Mouse (Mus musculus) cerebellum, adult 8-10 months (tissue): ENCODE data around the gene Fbxo44.
"Not testable (repeated sequence)": the region's sequence is repeated elsewhere in the genome, so short reads cannot be mapped to it uniquely, and the experiment has no call there.

Experiments
- DNase-seq: peaks from one replicate; pipeline ENCODE4 v3.0.0; 2022

Fbxo44 gene

GRCm38 (mm10) chr4:148160436-148161390 is at the start of gene Fbxo44, which contains the start of gene Fbxo2:
Fbxo44 (minus strand) TSS chr4:148160482.
Fbxo2 (plus strand) TSS chr4:148160621.
- peak; percentile 72 for DNase-seq

- no peak for DNase-seq
Measured at GRCm38 (mm10) chr4:148204873-148205232, 44.6 kb upstream of the Fbxo44 start.

GRCm38 (mm10) chr4:148204061-148204872 is 44.0 kb upstream of the Fbxo44 start:
- no peak for DNase-seq

GRCm38 (mm10) chr4:148203557-148203956 is 43.3 kb upstream of the Fbxo44 start:
- no peak for DNase-seq

- no peak for DNase-seq
Measured at GRCm38 (mm10) chr4:148198721-148199120, 38.4 kb upstream of the Fbxo44 start.

GRCm38 (mm10) chr4:148194400-148194799 is 34.1 kb upstream of the Fbxo44 start:
- no peak for DNase-seq

GRCm38 (mm10) chr4:148192707-148193245 is 32.5 kb upstream of the Fbxo44 start:
- no peak for DNase-seq

GRCm38 (mm10) chr4:148188767-148189166 is 28.5 kb upstream of the Fbxo44 start:
- not testable (repeated sequence) for DNase-seq

GRCm38 (mm10) chr4:148185819-148186218 is 25.5 kb upstream of the Fbxo44 start:
- no peak for DNase-seq

GRCm38 (mm10) chr4:148184564-148184963 is 24.3 kb upstream of the Fbxo44 start:
- DNase-seq: no peak

- no peak for DNase-seq
Measured at GRCm38 (mm10) chr4:148182363-148182762, 22.1 kb upstream of the Fbxo44 start.

- DNase-seq: no peak
Measured at GRCm38 (mm10) chr4:148181483-148181882, 21.2 kb upstream of the Fbxo44 start.

GRCm38 (mm10) chr4:148177716-148178115 is 17.4 kb upstream of the Fbxo44 start:
- no peak for DNase-seq

- DNase-seq: not testable (repeated sequence)
Measured at GRCm38 (mm10) chr4:148176603-148177002, 16.3 kb upstream of the Fbxo44 start.

- DNase-seq: no peak
Measured at GRCm38 (mm10) chr4:148174495-148174862, 14.2 kb upstream of the Fbxo44 start.

- DNase-seq: peak; percentile 43
Measured at GRCm38 (mm10) chr4:148173811-148174494, 13.7 kb upstream of the Fbxo44 start.

GRCm38 (mm10) chr4:148171261-148171660 is 11.0 kb upstream of the Fbxo44 start:
- no peak for DNase-seq

- peak; percentile 67 for DNase-seq
Measured at GRCm38 (mm10) chr4:148170842-148171241, 10.6 kb upstream of the Fbxo44 start.

GRCm38 (mm10) chr4:148169586-148169985 is 9.3 kb upstream of the Fbxo44 start:
- DNase-seq: no peak

GRCm38 (mm10) chr4:148168287-148168686 is 8.0 kb upstream of the Fbxo44 start:
- peak; percentile 67 for DNase-seq

- DNase-seq: peak; percentile 69
Measured at GRCm38 (mm10) chr4:148166986-148167385, 6.7 kb upstream of the Fbxo44 start.

GRCm38 (mm10) chr4:148166431-148166830 is 6.1 kb upstream of the Fbxo44 start:
- peak; percentile 45 for DNase-seq

GRCm38 (mm10) chr4:148165551-148165950 is 5.3 kb upstream of the Fbxo44 start:
- DNase-seq: peak; percentile 24
